Mouse (Mus musculus) central nervous system, embryonic 18 days (tissue): Measurements from ENCODE around the gene Orc5. TPM values are rescaled to one million over a fixed set of nuclear protein-coding genes. Genes with fewer than 3 reads are reported as not detected.

Source experiments
- polyA plus RNA-seq: library from polyadenylated mRNA; depleted of rRNA; stranded (reverse); fragments of >200 nt; gene quantifications from 2 replicates; pipeline ENCODE4 v1.2.3, GENCODE M21; 2012; rRNA removed

The Orc5 gene
- 6.7 TPM in 2 replicates for polyA plus RNA-seq

DNA sequence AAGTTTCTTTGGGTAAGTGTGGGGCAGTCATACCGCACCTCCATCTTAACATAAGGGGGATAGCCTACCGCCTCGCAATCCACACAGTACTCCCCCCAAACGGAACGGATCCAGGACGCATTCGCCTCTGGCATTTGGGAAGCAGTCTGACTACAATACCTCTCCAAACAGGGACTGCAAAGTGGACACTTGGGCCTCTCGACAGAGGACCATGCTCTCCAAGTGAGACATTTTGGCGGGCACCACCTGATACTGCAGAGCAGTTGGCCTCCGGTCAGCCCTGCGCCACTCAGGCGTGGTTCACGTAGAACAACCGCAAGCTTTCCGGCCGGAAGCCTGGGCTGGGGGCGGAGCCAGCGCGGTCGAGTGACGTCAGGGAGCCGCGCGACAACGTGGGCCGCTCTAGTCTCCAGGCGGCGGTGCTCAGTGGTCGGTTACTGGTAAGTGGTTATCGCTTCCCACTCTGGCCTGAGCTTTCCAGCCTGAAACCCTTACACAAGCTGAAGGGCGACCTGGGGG, at the start of gene Orc5:
TSS of gene Orc5 (minus strand) at position 397 of the 519 bp plus-strand sequence.

Other genes with a start within 250 kb of the Orc5 start
- 140 TPM in 2 replicates for gene Reln, start 205.7 kb downstream of the Orc5 start, polyA plus RNA-seq
- gene Lhfpl3, start 195.6 kb upstream of the Orc5 start, polyA plus RNA-seq, result 22.4 and 23.7 TPM in 2 replicates